Mouse (Mus musculus): ENCODE data around the gene Acacb.

Acacb gene

DNA sequence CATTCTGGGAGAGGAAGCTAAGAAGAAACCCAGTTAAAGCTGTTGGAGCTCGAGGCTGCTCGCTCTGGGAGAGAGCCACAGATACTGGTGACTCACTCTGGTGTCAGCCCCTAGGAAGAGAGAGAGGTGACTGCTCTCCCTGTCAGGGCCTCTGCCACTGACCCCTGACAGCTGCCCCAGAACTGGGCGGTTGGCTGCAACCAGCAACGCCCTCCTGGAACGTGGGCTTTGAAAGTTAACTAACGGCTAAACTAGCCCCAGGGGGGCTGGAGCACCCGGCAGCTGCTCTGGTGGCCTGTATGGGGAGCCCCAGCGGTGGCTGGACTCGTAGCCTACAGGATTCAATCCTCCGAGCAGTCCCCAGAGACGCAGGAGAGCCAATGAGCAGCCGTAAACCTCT, 123.6 kb downstream of the Acacb start:
- DNase-seq: no peak

DNA sequence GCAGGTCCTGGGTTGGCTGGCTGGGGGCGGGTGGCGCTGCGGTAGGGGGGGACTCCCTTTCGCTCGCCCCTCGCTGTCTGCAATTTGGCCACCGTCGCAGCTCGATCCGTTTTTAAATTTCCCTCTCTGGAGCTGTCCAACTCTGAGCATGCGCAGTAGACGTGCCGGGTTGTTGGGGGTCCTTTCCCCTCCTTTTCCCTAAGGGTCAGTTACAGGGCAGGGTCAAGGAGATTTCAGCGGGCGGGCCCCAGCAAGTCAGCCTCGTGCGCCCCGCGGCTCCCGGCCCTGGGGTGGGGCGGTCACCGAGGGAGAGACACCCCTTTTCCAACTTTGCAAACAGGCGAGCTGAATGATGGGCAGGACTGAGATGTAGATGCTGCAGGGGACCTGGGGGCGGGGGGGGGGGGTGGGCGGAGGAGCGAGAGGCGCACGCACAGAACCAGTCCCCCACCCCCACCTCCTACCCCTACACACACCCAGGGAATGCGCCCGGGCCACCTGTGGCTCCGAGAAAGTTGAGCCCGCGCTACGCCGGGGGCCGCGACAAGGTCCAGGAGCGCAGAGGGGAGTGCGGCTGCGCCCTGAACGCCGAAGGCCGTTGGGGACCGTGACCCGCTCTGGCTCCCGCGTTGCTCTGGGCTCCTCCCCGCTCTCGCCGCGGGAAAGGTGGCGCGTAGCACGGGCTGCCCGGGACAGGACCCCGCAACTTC, 127.5 kb downstream of the Acacb start, which contains the start of gene Foxn4:
TSS of gene Foxn4 (minus strand) at position 115 of the 710 bp plus-strand sequence.
- DNase-seq: peak; percentile 72

DNA sequence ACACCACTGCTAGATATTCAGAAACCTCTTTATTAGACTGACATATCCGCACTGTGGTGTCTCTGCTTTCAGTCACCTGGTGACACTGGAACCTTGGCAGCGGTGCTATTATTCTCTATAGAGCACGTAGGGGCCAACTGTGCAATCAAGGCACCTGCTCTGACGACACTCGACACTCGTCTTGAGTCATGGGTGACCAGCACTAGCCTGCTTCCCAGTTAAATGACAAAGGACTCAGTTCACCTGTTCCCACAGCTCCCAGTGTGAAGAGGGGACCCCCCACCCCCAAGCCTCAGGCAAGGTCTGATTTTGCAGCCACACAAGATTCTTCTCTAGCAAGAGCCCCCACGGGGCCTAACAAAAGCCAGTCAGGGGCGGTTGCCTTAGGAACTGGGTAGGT, 129.0 kb downstream of the Acacb start:
- DNase-seq: no peak

DNA sequence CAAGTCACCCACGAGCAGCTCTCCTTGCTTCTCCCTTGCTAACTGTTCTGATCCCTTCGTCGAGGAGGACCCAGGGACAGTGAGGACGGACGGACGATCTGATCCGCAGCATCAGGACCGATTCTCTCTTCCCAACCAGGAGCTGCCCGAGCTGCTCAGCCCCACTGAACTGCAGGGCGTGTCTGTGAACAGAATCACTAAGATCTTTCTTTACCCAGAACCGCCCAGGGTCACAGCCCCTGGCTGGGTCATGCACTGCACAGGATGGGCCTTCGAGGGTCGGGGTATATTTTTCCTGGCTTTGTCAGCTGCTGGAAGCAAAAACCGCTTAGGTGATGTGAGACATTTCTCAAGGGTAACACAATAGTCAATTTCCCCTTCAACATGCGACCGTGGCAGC, 129.7 kb downstream of the Acacb start:
- DNase-seq: no peak

DNA sequence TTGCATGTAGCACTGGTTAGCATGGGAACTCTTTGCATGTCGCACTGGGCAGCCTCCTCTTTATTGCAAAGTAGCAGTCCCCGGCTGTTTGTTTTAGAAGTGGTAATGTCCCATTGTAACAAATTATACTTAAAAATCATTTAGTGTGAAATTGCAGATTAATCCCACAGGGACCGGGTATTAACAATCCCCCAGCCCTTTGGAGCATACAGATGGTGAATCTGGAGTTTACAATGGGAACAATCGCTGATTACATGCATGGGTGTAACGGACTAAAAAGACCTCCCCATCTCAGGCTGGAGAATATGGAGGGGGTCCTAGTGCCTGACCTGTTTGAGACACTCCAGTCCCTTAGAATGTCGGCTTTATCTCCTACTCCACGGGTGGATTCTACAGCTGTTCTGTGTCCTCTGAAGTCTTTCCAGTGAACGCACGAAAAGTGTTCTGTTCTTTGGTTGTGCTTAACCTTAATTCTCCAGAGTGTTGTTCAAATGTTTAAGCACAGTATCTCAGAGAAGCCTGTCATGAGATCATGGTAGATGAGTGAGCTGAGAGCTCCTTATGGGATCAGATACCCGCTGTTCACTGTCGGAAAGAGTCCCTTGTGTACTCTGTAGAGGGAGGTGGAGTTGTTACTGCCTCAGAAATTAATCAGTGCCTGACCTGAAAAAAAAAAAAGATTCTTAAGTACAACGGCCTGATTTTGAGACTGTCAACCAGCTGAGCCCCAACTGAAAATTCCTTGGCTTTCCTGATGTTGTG, 133.2 kb downstream of the Acacb start:
- DNase-seq: peak; percentile 50

DNA sequence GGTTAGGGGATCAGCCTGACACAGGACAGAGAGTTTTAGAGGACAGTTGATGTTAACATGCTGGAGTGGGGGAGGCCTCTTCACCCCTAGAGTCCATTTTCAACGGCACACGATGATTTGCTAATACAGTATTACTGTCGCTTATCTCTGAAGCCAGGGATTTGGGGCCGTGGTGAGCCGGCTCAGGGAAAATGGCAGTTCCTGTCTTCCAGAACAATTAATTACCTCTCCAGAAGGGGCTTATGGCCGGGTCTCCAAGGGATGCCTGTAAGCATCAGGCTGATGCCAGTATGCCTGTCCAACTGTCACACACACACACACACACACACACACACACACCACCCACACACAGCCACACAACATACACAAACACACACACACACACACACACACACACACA, 136.0 kb downstream of the Acacb start:
- DNase-seq: no peak

DNA sequence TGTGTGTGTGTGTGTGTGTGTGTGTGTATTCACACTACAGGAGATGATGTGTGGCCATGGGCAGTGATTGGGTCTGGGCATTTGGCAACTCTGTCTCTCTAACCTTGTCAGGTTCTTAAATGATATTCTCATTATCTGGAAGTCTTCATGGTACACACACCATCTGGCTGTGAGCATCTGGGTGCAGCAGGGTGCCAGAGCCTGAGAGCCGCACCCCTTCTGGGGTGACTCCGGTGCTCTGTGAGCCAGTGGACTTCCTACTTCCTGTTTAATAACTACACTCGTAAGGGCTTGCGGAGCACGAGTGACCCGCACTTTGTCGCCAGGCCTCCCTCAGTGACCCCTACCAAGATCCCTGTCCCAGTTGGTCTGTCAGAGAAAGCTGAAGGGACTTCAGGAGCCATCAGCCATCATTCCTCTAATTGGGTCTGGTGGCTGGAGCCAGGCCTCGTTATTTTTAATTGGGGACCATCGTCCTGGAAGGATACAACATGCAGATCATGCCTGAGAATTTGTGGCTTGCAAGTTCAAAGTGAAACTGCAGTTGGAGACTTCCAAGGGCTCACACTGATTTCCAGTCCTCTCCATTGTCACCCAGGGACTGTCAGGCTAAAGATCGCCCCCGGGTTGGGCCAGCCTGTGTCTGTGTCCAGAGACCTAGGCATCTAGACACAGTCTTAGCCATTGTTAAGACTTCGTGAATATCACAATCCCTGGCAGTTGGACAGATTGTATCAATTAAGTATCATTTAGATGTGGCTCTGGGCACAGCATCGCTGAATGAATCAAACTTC, 138.5 kb downstream of the Acacb start:
- DNase-seq: no peak

DNA sequence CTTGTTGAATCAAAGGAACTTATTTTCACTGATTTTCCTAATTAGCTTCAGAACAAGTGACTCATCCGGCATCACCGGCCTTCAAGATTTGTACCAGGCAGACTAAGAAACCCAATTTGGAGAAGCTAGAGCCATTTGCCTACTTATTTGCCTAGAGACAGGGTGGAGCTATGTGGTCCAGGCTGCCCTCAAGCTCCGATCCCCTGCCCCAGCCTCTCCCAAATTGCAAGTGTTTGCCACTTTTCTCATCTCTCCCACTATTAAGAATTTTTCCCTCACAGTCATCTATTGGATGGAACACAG, 139.0 kb downstream of the Acacb start:
- DNase-seq: no peak

DNA sequence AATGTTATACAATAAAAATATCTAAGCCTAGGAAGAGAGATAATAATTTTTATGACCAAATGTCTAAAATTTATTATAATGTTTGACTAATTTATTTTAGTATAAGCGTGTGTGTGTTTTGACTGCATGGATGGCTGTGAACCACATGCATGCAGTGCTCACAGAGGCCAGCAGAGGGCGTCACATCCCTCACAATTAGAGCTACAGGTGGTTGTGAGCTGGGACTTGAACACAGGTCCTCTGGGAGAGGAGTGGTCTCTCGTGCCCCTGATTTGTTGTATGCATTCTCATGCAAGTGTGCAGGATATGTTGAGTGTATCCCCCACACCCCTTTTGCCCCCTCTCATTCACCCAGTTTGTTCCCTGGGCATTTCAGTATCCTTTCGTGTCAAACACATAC, 139.8 kb downstream of the Acacb start:
- no peak for DNase-seq

DNA sequence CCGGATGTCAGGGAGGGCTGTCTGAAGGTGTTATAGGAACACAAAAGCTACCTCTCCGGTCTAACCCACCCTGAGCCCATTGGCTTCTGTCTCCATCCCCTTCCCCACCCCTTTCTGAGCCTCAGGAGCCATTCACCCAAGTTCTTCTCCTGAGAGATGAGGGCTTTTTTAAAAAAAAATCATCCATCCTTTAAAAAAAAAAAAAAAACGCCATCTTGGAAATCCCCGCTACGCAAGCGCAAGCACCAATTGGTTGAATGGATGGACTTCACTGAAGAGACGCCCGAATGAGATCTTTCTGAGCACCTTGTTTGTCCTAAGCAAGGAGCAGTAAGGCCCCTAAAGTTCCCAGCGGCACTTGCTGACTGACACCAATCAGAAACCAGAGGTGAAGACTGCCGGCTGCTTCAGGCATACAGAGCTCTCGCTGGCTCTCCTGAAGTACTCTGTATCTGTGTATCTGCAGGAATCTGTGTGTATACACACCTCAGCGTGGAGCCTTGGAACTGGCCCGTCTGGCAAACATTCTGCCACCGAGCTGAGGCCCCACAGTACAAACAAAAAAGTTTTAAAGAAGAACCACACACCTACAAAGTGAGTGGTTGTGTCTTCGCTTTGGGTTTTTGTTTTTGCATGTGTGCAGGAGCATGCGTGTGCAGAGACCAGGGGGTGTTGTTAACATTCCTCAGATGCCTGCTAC, 140.7 kb downstream of the Acacb start:
- no peak for DNase-seq

DNA sequence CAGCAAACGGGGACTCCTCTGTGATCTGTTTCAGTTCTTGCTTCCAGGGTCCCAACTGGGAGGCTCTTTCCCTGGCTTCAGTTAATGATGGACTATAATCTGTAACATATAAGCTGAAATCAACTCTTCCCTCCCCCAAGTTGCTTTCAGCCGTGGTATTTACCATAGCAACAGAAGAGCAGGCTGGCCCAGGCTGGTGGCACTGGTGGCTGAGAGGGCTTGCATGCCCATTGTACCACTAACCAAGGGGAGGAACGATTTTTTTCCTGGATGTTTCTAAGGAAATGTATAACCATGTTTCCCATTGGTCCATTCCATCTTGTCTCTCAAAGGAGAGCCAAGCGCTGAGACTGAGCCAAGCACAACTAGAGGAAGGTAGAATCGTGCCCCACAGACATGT, 142.1 kb downstream of the Acacb start:
- no peak for DNase-seq

DNA sequence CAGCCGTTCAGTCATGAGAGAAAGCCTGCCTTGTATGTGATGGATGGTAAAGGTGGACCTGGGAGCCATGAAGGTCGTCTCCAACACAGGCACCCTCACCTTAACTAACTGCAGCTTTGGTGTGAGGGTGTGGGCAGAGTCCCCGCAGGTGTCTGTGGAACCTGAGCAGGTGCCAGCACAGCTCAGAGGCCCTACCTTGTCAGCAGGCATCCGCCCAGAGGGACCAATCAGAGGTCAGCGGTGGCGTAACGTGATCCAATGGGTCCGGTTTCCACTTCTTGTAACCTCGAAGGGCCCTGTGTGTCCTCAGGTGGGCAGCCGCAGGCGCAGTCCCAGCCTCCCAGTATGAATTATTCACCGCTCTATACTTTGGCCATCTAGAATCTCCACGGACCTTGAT, 142.5 kb downstream of the Acacb start, which contains the start of gene Myo1h:
TSS of gene Myo1h (plus strand) at position 293 of the 400 bp plus-strand sequence.
- no peak for DNase-seq

DNA sequence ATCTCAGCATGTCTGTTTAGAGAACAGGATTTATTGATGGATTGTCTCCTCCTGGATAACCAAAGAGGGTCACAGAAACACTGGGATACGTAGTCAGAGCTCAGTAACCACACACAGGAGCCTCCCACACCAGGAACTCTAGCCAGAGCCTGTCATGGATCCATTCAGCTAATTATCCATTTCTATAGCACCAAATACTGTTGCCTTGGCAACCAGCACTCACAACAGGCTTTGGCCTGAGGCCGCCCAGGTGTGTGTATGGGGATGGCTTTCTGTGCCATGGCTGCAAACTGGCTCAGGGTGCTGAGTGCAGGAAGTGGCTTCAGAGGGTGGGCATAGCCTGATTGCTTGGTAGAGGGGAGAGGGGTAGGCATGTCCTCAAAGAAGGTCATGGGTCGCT, 143.7 kb downstream of the Acacb start:
- no peak for DNase-seq

DNA sequence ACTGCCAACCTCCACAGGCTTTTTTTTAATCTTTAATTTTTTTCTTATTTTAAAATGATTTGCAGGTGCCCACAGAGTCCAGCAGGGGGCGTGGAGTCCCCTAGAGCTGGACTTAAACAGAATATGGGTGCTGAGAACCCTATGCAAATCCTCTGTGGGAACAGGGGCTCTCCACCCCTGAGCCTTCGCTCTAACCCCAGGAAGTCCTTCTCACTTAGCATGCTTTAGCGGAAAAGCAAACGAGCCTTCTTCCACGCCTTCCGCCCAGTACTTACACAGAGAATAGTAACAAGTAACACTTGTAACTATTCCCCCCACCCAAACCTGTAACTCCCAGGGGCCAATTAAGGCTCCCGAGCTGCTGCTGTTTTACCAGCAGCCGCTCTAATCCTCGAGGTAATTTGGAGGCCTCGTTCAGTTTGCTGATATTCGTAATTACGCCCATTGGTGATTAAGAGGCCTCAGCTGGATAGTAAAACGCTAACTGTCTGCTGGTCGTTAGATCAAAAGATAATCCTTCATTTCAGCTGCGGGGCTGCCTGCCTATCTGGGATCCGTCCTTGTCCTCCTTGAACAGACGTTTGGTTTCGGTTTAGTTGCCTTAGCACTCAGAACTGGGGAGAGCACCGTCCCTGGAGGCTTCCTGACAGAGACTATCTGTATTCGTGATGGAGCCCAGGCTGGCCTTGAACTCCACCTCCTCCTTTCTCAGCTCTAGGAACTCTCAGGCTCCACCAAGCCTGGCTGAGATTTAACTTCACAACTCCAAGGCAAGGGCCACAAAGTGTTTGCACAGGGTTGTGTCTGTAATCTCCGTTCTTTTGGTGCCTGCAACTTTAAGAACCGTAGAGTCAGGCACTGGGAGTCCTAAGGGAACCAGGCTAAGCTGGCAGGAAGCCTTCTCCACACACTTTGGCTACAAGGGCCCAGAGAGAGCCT, 150.6 kb downstream of the Acacb start:
- peak; percentile 47 for DNase-seq

DNA sequence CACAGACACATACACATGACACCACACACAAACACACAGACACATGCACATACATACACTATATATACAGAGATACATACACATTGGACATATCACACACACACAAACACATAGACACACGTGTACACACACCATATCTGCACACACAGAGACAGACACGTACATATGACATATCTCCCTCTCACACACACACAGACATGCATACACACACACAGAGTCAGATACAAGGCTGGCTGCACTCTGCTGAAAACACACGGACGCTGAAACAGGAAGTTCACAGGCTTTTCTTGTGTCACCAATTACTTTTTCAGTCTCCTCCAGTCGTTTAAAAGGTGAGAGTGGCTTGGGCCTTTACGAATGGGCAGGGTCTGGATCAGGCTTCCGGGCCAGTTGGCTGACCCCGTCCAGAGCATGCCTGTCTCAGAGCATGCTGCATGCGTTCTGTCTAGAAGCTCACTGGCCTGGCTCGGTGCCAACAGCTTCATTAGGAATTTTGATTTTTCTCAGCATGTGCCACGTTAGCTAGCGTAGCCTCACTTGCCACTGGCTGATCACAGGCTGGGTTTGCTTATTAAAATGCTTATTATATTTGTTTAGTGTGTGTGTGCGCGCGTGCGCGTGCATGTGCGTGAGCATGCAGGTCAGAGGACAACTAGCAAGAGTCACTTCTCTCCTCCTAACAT, 152.0 kb downstream of the Acacb start:
- DNase-seq: no peak

DNA sequence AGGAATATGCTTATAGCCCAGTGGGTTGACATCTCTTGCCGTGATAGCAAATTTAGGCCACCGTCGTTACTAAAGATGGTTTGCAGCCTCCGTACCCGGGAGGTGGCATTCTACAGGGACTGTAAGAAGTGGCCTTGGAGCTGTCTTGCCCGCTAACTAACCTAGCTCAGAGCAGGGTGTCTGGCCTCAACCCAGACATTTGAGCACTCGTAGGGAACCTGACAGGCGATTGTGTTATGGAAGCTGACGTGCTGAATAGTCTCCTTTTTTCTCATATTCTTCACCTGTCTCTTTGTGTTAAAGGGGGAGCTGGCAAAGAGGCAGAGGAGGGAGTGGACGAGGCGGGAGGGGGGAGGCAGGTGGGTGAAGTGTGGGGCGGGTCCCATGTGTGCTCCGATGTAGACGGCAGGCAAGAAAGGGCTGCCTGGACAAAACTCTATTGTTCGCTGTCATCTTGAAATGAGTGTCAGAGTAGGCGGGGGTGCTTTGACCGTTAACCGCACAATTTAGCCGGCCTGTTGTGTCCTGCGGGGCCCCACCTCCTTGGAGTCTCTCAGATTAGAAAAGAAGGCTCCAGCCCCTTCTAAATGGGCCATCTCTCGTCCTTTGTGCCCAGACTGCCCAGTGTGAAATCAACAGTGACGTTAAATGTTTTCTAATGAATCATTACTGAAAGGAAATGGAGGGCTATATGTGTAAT, 153.0 kb downstream of the Acacb start:
- DNase-seq: peak; percentile 69

DNA sequence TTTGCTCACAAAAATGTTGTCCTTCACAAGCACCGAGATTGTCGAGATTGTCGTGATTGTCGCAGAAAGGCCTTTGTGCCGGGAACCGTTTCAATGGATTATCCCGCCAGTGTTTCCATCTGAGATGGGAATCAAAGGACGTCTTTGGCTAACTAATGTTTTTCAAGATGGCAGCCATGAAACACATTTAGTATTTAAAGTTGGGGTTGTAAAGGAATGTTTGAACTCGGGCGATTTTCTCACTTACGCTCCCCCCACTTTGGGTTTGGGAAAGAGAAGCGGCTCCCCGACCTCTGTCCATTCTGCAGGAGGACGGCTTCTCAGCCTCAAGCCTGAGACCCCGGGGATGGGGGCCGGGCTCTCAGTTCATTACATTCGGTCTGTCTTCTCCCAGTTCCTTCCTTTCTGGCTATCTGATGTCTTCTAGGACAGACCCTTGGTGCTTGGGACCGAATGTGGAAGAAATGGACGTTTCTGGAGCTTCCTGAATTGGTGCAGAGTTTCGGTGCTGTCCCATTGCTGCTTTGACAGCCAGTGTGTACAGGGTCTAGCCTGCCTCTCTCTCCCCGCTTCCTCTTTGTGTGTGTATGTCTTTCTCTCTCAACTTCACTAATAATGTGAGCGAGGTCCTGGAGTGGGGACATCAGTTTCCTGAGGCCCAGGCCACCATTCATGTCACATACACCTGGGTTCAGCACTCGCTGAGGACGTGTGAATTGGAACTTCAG, 153.7 kb downstream of the Acacb start:
- DNase-seq: peak; percentile 43

Measured in embryo, embryonic 11 days (tissue).